Mouse (Mus musculus): ENCODE data around the gene Rap1gap. TPM values are rescaled to one million over a fixed set of nuclear protein-coding genes. Genes with fewer than 3 reads are reported as not detected.

Gene Rap1gap
- polyA plus RNA-seq, 1 experiment: 1.3 TPM

Other genes starting within 250 kb of the Rap1gap start
- gene Cela3b, start 234.2 kb upstream of the Rap1gap start, polyA plus RNA-seq (2012; fragmentation: generic; extraction: Trizol): 0.38 TPM
- gene 1700013G24Rik, start 211.4 kb upstream of the Rap1gap start, polyA plus RNA-seq (2012; fragmentation: generic; extraction: Trizol): 0.55 TPM
- 209 TPM for gene Hspg2, start 196.0 kb upstream of the Rap1gap start, polyA plus RNA-seq (2012; fragmentation: generic; extraction: Trizol)
- not detected for gene Ldlrad2, start 90.2 kb upstream of the Rap1gap start, polyA plus RNA-seq (2012; fragmentation: generic; extraction: Trizol)
- 14.2 TPM for gene Usp48, start 71.0 kb upstream of the Rap1gap start, polyA plus RNA-seq (2012; fragmentation: generic; extraction: Trizol)
- 0.07 TPM for gene Alpl, start 131.7 kb downstream of the Rap1gap start, polyA plus RNA-seq (2012; fragmentation: generic; extraction: Trizol)
- gene Ece1, start 197.5 kb downstream of the Rap1gap start, polyA plus RNA-seq (2012; fragmentation: generic; extraction: Trizol): 69.9 TPM